ENCODE assay signal across 9 mouse cellular contexts in the genomic region with DNA sequence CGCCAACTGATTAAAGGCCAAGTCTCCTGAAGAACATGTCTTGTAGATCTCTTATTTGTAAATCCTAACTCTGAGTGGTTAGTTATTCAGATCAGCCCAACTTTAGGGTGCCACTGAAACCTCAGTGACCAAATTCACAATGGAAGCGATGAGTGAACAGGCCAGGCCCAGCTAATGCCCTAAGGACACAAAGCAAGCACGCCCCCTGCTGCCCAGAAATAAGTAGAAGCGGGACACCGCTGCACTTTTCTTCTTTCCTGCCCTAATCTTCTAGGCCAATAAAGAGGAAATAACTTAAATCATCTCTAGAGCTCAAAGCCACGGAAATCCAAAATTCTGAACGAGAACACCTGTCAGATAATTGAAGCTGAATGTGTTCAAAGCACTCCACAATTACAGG.
DNase-seq lines count a peak whose midpoint lies in the region; TF ChIP-seq lines count a peak whose summit lies in the region.
"Had no signal": no experiment of that assay in that cellular context is flagged by ENCODE, and none has a peak within 500 bp of the region (broad histone marks: within the 10 kb centered on the region; RNA-seq: fewer than 3 reads in every experiment).

No protein-coding gene starts in this region.

- H3K27me3 ChIP-seq in E14TG2a.4 (ENCODE audit: insufficient read depth, low read length), result no peaks in the 10 kb centered on the region
- no peaks in the 10 kb centered on the region for H3K27me3 ChIP-seq in limb, embryonic 10.5 days (ENCODE audit: low read depth, poor library complexity, severe bottlenecking)
- H3K27me3 ChIP-seq: heart, embryonic 15.5 days; liver, embryonic 15.5 days had no signal

- H3K27ac ChIP-seq in limb, embryonic 10.5 days, result no peak overlapping the region
- H3K27ac ChIP-seq: heart, embryonic 15.5 days; liver, embryonic 15.5 days had no signal

- WGBS in limb, embryonic 10.5 days, result 33% methylated on average over 7 of the region's 7 CpGs

- peak; percentile 19 to 26 for DNase-seq in layer of hippocampus, postnatal 10 days (ENCODE audit: low spot score in 2 of 2)
- no peak for DNase-seq in layer of hippocampus, adult 8-10 months (ENCODE audit: low spot score in 2 of 2)
- peak; percentile 57 for DNase-seq in R1 (ENCODE audit: low read depth, low spot score)
- peak; percentile 66 for DNase-seq in limb, embryonic 10.5 days (ENCODE audit: low spot score)
- no peak for DNase-seq in heart, postnatal 14 days
- no peak for DNase-seq in spleen, postnatal 36 days (ENCODE audit: low spot score in 2 of 2)

- no peak overlapping the region for H3K4me3 ChIP-seq in E14TG2a.4 (replicated peaks; ENCODE audit: low read length)
- no peak overlapping the region for H3K4me3 ChIP-seq in limb, embryonic 10.5 days
- H3K4me3 ChIP-seq: heart, embryonic 15.5 days; liver, embryonic 15.5 days had no signal

- H3K36me3 ChIP-seq in E14TG2a.4 (ENCODE audit: insufficient read depth, low read length), result peaks cover 16% of the 10 kb centered on the region
- no peaks in the 10 kb centered on the region for H3K36me3 ChIP-seq in limb, embryonic 10.5 days
- H3K36me3 ChIP-seq: heart, embryonic 15.5 days; liver, embryonic 15.5 days had no signal

- peak; percentile 54 for TF ChIP-seq CTCF in E14TG2a.4 (conservative IDR thresholded peaks at IDR 0.05; ENCODE audit: low read length)

- H3K9me3 ChIP-seq in E14TG2a.4 (ENCODE audit: low read length), result peaks cover 30% of the 10 kb centered on the region
- H3K9me3 ChIP-seq in limb, embryonic 10.5 days (replicated peaks), result no peaks in the 10 kb centered on the region
- H3K9me3 ChIP-seq: heart, embryonic 15.5 days; liver, embryonic 15.5 days had no signal

- H3K4me1 ChIP-seq in E14TG2a.4 (replicated peaks; ENCODE audit: low read depth, low read length), result peaks cover 5% of the 10 kb centered on the region
- peaks cover 24% of the 10 kb centered on the region for H3K4me1 ChIP-seq in limb, embryonic 10.5 days
- H3K4me1 ChIP-seq: heart, embryonic 15.5 days; liver, embryonic 15.5 days had no signal

- intact Hi-C loops in heart, postnatal 14 days (cut with DNase I), result no loop called here

Comparison
In these comparisons a context has a peak if more than half of its experiments do, and no peak if none do; other contexts are left out.
1. DNase-seq: peak in layer of hippocampus, postnatal 10 days (2 of 2), R1 (single experiment) and limb, embryonic 10.5 days (single experiment); none in layer of hippocampus, adult 8-10 months (0 of 2), heart, postnatal 14 days (0 of 2) and spleen, postnatal 36 days (0 of 2).